Mouse (Mus musculus): Measurements from ENCODE around the gene Ddx39b. TPM values are rescaled to one million over a fixed set of nuclear protein-coding genes. Genes with fewer than 3 reads are reported as not detected.

Gene Ddx39b
- polyA plus RNA-seq, 1 experiment from 2014 or later: 572 TPM

DNA sequence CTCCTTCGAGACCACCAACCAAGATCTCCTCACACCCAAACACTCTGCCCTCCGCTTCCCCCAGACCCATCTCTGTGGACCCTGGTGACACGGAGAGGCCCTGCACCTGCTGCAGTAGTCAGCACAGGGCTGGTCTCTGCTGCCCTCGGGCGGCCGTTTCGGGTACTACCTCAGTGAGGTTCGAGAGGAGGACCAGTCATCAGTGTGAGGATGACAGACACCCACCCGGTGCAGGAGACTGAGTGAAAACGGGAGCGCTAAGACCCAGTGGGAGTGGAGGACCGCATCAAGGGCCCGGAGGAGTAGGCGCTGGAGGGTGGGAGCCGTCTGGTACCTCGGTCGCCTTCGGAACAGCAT, 5.2 kb upstream of the Ddx39b start:
- under 1% methylated on average over 18 of the region's 18 CpGs for WGBS
- Histone ChIP-seq H3K9ac (no peak overlapping the region), H3K27ac (peak overlapping the region; percentile 97), H3K36me3 (no peaks in the 10 kb centered on the region), H3K4me1 (peaks cover 39% of the 10 kb centered on the region; the same call in 1 of the 2 replicates), H3K9me3 (no peaks in the 10 kb centered on the region), H3K27me3 (no peaks in the 10 kb centered on the region), H3K4me3 (peak overlapping the region; percentile 59), H3K4me2 (replicated peaks) (peak overlapping the region; percentile 85)
- peak; percentile 70 for ATAC-seq (ENCODE audit: insufficient number of reproducible peaks, insufficient read depth, low FRiP score, low TSS enrichment)

DNA sequence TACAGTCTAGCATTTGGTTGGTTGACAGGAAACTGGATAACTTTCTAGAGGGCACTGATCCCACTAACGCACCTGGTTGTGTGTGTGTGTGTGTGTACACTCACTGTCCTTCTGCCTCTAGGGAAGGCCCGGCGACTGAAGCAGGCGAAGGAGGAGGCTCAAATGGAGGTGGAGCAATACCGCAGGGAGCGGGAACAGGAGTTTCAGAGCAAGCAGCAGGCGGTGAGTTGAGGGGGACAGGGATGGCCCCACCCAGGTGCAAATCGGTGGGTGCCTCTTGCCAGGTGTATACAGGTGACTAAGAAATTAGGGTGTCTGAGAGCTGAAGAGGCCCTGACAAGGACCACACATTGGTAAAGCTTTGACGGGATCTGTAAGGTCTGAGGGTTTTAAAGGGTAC, 4.5 kb upstream of the Ddx39b start:
- no peaks in the 10 kb centered on the region for H3K36me3 ChIP-seq
- no peaks in the 10 kb centered on the region for H3K9me3 ChIP-seq
- H3K27me3 ChIP-seq: no peaks in the 10 kb centered on the region
- WGBS: 76% methylated on average over 9 of the region's 9 CpGs
- no peak for ATAC-seq (ENCODE audit: insufficient number of reproducible peaks, insufficient read depth, low FRiP score, low TSS enrichment)
- H3K4me3 ChIP-seq: no peak overlapping the region
- no peak overlapping the region for H3K27ac ChIP-seq
- H3K4me1 ChIP-seq: peaks cover 36% of the 10 kb centered on the region; the same call in 1 of the 2 replicates
- H3K4me2 ChIP-seq (replicated peaks): no peak overlapping the region
- H3K9ac ChIP-seq: no peak overlapping the region

DNA sequence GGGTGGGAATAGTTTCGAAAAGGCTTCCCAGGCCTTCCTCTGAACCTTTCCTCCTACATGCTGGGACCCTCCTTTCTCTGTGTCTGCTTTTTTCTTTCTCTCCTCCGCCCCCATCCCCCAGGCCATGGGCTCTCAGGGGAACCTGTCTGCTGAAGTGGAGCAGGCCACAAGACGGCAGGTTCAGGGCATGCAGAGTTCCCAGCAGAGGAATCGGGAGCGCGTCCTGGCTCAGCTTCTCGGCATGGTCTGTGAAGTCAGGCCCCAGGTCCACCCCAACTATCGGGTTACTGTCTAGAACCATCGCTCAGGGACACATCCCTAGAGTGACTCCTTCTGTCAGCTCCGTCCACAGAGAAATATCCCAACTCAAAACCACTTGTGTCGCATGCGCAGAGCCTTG, 4.0 kb upstream of the Ddx39b start:
- Histone ChIP-seq H3K4me1 (peaks cover 32% of the 10 kb centered on the region; the same call in 1 of the 2 replicates), H3K9me3 (no peaks in the 10 kb centered on the region), H3K27ac (no peak overlapping the region), H3K27me3 (no peaks in the 10 kb centered on the region), H3K36me3 (no peaks in the 10 kb centered on the region), H3K9ac (no peak overlapping the region), H3K4me2 (replicated peaks) (no peak overlapping the region), H3K4me3 (no peak overlapping the region)
- no peak for ATAC-seq (ENCODE audit: insufficient number of reproducible peaks, insufficient read depth, low FRiP score, low TSS enrichment)
- WGBS: 82% methylated on average over 12 of the region's 12 CpGs

DNA sequence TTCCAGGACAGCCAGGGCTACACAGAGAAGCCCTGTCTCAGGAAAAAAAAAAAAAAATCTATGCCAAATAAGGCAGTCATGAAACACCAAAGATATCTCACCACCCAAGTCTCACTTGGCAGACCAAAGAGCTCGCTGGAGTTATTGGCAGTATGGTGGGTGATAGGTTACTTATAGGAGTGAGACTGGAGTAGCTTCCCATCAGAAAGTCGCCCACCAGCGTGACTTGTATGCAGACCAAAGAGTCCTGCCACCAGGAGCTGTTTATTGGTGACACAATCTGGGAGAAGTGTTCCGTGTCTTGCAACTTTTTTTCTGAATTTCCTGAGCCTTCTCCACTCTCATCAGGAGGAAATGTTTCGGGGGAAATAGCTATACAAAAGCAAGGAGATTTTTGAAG, 1.8 kb upstream of the Ddx39b start:
- Histone ChIP-seq H3K36me3 (peaks cover 17% of the 10 kb centered on the region), H3K27me3 (no peaks in the 10 kb centered on the region), H3K4me2 (replicated peaks) (no peak overlapping the region), H3K4me3 (no peak overlapping the region), H3K4me1 (peaks cover 32% of the 10 kb centered on the region), H3K9me3 (no peaks in the 10 kb centered on the region), H3K9ac (no peak overlapping the region), H3K27ac (no peak overlapping the region)
- ATAC-seq (ENCODE audit: insufficient number of reproducible peaks, insufficient read depth, low FRiP score, low TSS enrichment): no peak
- WGBS: 79% methylated on average over 5 of the region's 5 CpGs

DNA sequence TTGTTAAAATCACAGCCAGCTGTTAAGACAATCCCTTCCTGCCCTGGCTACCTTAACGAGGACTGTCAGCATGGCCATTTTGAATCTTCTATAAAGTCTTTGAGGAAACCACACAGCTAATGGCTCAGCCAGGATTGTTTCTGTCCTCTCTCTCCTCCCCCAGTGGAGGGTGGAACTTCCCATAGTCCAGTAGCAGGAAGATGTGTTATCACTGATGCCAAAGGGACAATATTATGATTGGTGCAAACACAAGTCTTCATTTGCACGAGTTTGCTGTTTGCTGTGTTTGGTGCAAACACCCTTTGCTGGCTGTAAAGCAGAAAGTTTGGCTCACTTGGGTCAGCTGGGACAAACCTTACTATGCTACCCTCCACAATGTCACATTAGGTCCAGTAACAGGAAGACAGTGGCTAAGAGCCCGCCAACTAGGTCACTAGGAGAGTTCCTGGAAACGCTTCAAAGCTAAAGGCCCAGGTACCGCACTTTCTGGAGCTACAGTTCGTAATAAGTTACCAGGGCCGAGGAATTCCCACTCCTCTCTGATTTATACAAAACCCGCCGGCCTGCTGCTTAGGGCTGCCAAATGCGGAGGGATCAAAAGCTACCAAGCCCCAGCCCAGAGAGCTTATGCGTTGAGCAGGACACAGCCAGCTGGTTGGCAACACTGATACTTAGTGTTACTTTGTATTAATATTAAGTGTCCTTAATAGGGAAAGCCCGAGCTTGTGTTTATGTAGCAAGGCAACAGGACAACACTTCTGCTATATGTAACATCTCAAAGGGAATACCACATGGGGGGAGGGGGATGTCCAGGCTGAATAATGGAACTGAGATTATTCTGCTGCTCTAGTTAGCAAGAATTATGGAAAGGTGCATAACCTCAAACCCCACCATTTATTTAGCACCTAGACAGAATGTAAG, 902 bp upstream of the Ddx39b start:
- peak overlapping the region; percentile 93 for H3K4me2 ChIP-seq (replicated peaks)
- peak overlapping the region; percentile 100 for H3K9ac ChIP-seq
- H3K27me3 ChIP-seq: no peaks in the 10 kb centered on the region
- H3K4me1 ChIP-seq: peaks cover 39% of the 10 kb centered on the region
- no peaks in the 10 kb centered on the region for H3K9me3 ChIP-seq
- 33% methylated on average over 12 of the region's 12 CpGs for WGBS
- no peak for ATAC-seq (ENCODE audit: insufficient number of reproducible peaks, insufficient read depth, low FRiP score, low TSS enrichment)
- H3K27ac ChIP-seq: peak overlapping the region; percentile 99
- peak overlapping the region; percentile 96 for H3K4me3 ChIP-seq
- peaks cover 27% of the 10 kb centered on the region for H3K36me3 ChIP-seq

DNA sequence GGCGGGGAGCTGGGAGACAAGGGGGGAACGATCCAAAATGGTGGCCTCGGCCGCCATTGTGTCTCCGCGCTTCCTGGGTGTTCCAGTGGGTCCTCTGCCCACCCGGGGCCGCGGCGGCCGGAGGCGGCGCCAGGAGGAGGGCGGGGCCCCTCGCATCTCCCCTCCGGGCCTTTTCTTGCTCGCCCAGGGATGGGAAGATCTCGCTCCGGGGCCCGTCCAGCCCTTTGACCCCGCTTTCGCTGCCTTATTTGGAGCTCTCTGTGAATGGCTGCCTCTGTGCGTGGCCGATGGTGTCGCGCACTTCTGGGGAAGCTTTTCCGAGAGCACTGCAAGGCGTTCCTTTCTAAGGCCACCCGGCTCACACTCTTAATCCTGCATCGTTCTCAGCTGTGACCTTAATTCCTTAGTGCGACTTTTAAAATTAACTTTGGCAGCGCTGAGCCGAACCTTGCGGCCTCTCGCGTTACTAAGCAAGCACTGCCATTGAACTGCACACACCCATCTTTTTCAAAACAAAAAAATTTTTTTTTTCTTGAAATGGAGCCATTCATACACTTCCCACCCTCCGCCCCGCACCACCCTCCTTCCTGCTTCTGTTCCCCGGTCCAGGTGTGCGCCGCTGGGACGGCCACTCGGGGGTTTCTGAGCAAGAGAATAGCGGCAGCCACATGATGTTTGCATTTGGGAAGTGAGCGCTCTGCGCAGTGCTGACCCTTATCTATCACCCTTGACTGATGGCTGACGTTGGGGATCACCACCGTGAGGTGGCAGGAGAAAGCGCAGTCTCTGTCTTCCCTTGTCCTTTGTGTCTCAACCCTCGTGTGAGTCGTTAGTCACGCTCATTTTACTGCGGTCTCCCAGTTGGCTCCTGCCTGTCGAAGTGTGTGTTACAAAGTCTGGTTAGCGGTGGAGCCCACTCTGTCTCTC, 732 bp downstream of the Ddx39b start:
- Histone ChIP-seq H3K4me3 (peak overlapping the region; percentile 96), H3K9me3 (no peaks in the 10 kb centered on the region), H3K4me1 (peaks cover 46% of the 10 kb centered on the region), H3K4me2 (replicated peaks) (peak overlapping the region; percentile 93), H3K27ac (peak overlapping the region; percentile 99), H3K36me3 (peaks cover 43% of the 10 kb centered on the region), H3K9ac (peak overlapping the region; percentile 100), H3K27me3 (no peaks in the 10 kb centered on the region)
- under 1% methylated on average over 55 of the region's 55 CpGs for WGBS
- ATAC-seq (ENCODE audit: insufficient number of reproducible peaks, insufficient read depth, low FRiP score, low TSS enrichment): peak; percentile 10; the same call in 1 of the 2 replicates

DNA sequence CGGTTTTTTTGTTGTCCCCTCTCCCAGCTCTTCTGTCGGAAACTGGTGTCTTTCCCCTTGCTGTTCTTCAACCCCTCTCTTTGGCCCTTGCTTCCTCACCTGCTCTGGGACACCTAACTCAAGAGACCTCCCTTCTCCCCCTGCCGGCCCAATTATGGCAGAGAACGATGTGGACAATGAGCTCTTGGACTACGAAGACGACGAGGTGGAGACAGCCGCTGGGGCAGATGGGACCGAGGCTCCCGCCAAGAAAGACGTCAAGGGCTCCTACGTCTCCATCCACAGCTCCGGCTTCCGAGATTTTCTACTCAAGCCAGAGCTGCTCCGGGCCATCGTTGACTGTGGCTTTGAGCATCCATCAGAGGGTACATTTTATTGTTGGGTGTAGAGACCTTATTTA, 1.5 kb downstream of the Ddx39b start:
- Histone ChIP-seq H3K27ac (peak overlapping the region; percentile 99), H3K4me2 (replicated peaks) (peak overlapping the region; percentile 93), H3K9me3 (no peaks in the 10 kb centered on the region), H3K4me1 (peaks cover 46% of the 10 kb centered on the region), H3K27me3 (no peaks in the 10 kb centered on the region), H3K4me3 (peak overlapping the region; percentile 96), H3K9ac (peak overlapping the region; percentile 100), H3K36me3 (peaks cover 51% of the 10 kb centered on the region)
- 9% methylated on average over 16 of the region's 16 CpGs for WGBS
- no peak for ATAC-seq (ENCODE audit: insufficient number of reproducible peaks, insufficient read depth, low FRiP score, low TSS enrichment)

DNA sequence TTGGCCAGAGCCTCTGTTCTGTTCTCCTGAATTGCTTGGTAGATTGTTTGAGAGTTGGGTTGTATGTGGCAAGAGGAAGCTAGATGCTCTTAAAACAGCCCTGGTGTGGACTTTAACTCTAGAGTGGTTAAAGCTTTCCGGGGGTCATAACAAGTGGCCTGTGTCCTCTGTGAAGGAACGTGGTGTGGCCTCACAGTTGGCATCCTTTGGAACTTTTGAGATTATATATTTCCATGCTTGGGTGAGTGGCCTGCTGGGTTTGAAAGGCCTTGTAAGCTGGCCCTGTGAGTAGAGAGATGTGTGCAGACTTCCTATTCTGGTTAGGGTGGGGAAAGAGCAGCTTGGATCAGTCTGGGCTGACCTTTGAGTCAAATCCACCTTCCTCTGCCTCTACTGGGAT, 3.5 kb downstream of the Ddx39b start:
- peak overlapping the region; percentile 96 for H3K4me3 ChIP-seq
- no peak for ATAC-seq (ENCODE audit: insufficient number of reproducible peaks, insufficient read depth, low FRiP score, low TSS enrichment)
- peak overlapping the region; percentile 93 for H3K4me2 ChIP-seq (replicated peaks)
- WGBS: 87% methylated on average over 2 of the region's 2 CpGs
- H3K27me3 ChIP-seq: no peaks in the 10 kb centered on the region
- H3K4me1 ChIP-seq: peaks cover 46% of the 10 kb centered on the region
- H3K9ac ChIP-seq: peak overlapping the region; percentile 100
- no peaks in the 10 kb centered on the region for H3K9me3 ChIP-seq
- H3K36me3 ChIP-seq: peaks cover 70% of the 10 kb centered on the region
- no peak overlapping the region for H3K27ac ChIP-seq

DNA sequence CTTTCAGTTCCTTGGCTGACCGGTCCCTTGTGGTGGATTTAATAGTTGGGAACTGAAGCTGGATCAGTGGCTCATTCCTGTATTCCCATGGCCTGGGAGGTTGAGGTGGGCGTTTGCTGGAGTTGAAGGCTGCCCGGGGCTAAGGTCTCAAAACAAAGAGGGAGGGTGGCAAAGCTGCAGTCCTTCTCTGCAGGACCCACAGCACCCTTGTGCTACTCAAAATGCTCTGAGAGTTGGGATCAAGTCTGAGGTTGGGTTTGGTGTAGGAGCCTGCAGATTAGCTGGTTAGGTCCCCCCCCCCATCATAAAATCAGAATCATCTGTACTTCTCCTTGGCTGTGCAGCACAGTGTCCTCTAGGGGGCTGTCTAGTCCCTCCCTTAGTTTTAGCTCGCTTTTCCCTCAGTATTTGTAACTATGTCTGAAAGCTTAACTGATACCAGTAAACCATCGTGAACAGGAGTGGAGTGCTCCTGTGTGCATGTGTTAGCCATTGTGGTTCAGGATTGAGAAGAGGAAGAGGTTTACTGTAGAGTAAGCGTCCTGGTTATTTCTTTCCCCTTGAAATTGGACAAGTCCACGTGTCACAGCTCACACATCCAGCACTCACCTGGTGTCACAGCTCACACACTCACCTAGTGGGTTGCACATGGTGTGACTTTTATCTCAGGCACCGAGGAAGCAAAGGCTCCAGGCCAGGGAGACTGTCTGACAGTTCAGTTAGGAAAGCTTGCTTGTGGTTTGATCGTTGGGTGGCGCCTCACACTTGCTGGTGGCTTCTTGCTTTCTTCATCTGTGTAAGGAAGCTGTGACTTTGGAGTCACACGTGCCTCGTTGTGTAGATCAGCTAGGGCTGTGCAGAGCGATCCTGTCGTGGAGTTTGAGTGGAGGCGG, 4.4 kb downstream of the Ddx39b start:
- WGBS: 81% methylated on average over 15 of the region's 15 CpGs
- ATAC-seq (ENCODE audit: insufficient number of reproducible peaks, insufficient read depth, low FRiP score, low TSS enrichment): no peak
- Histone ChIP-seq H3K4me3 (peak overlapping the region; percentile 96; the same call in 1 of the 2 replicates), H3K4me1 (peaks cover 38% of the 10 kb centered on the region), H3K4me2 (replicated peaks) (peak overlapping the region; percentile 93; the same call in 1 of the 2 replicates), H3K36me3 (peaks cover 80% of the 10 kb centered on the region), H3K27me3 (no peaks in the 10 kb centered on the region), H3K27ac (no peak overlapping the region), H3K9ac (no peak overlapping the region), H3K9me3 (no peaks in the 10 kb centered on the region)

DNA sequence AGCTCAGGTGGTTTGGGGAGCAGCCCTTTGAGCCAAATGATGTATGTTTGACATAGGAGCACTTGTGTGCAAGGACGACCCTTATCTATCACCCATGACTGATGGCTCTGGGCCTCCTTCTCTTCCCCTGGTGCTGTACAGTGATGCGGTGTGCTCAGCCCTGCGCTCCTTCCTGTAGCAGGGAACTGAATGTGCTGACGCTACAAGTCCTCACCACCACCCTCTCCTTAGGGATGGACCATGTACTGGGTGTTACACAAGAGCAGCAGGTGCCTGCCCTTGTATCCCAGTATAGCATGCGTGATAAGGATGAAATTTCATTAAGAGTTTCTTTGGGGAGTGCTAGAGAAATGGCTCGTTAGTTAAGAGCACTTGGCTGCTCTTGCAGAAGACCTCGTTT, 5.6 kb downstream of the Ddx39b start:
- ATAC-seq (ENCODE audit: insufficient number of reproducible peaks, insufficient read depth, low FRiP score, low TSS enrichment): no peak
- no peaks in the 10 kb centered on the region for H3K9me3 ChIP-seq
- H3K27me3 ChIP-seq: no peaks in the 10 kb centered on the region
- H3K27ac ChIP-seq: 0 out of 2 replicates have a peak overlapping the region, but pooled peaks have one; percentile 11
- H3K9ac ChIP-seq: no peak overlapping the region
- no peak overlapping the region for H3K4me2 ChIP-seq (replicated peaks)
- whole genome bisulfite sequencing: 90% methylated on average over 7 of the region's 7 CpGs
- H3K36me3 ChIP-seq: peaks cover 89% of the 10 kb centered on the region
- no peak overlapping the region for H3K4me3 ChIP-seq
- H3K4me1 ChIP-seq: peaks cover 38% of the 10 kb centered on the region

DNA sequence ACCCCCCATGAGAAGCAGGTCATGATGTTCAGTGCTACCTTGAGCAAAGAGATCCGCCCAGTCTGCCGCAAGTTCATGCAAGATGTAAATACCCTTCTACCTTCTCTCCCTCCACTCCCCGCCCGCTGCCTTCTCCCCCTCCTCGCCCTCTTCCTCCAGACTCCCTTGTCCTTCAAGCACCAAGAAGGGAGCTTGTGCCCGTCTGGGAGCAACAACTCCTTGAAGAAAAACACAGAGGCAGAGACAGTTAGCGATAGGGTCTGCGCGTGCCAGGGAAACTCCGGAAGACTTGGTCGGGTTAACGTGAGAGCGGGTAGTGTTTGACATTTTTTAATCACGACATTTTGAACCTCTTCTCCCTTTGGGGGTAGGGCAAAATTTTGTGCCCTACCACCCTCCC, 7.4 kb downstream of the Ddx39b start:
- H3K4me3 ChIP-seq: no peak overlapping the region
- no peak overlapping the region for H3K4me2 ChIP-seq (replicated peaks)
- no peak overlapping the region for H3K9ac ChIP-seq
- H3K9me3 ChIP-seq: no peaks in the 10 kb centered on the region
- H3K27me3 ChIP-seq: no peaks in the 10 kb centered on the region
- H3K27ac ChIP-seq: no peak overlapping the region
- H3K4me1 ChIP-seq: peaks cover 29% of the 10 kb centered on the region
- no peak for ATAC-seq (ENCODE audit: insufficient number of reproducible peaks, insufficient read depth, low FRiP score, low TSS enrichment)
- peaks cover 98% of the 10 kb centered on the region for H3K36me3 ChIP-seq
- 89% methylated on average over 14 of the region's 14 CpGs for WGBS
